Mouse (Mus musculus) kidney, postnatal 25 days (tissue): ENCODE measurements around the gene Bcl2l1.

Experiments used
- DNase-seq, 2 experiments: peaks; one replicate each; pipeline ENCODE4 v3.0.0; 2021; ENCODE audit warnings: mixed read lengths in 2 of 2

Gene Bcl2l1

GRCm38 (mm10) chr2:152831019-152831878 lies at the start of gene Bcl2l1:
Gene Bcl2l1, minus strand, starts transcription at chr2:152831728.
- DNase-seq = peak; percentile 97 to 99

GRCm38 (mm10) chr2:152880898-152881297 lies 49.4 kb upstream of the Bcl2l1 start:
- no peak for DNase-seq

- no peak for DNase-seq
Observed at GRCm38 (mm10) chr2:152878239-152878638, 46.7 kb upstream of the Bcl2l1 start.

- no peak for DNase-seq
Observed at GRCm38 (mm10) chr2:152863346-152863745, 31.8 kb upstream of the Bcl2l1 start.

GRCm38 (mm10) chr2:152862638-152863037 lies 31.1 kb upstream of the Bcl2l1 start:
- DNase-seq = no peak

- no peak for DNase-seq
Observed at GRCm38 (mm10) chr2:152861891-152862290, 30.4 kb upstream of the Bcl2l1 start.

GRCm38 (mm10) chr2:152859501-152859900 lies 28.0 kb upstream of the Bcl2l1 start:
- DNase-seq = no peak

- DNase-seq = no peak
Observed at GRCm38 (mm10) chr2:152848466-152848865, 16.9 kb upstream of the Bcl2l1 start.

- DNase-seq = peak; percentile 98 to 99
Observed at GRCm38 (mm10) chr2:152847815-152848302, 16.3 kb upstream of the Bcl2l1 start, which contains the start of gene Tpx2. Gene Tpx2, plus strand, starts transcription at chr2:152847964.

GRCm38 (mm10) chr2:152847057-152847814 lies 15.7 kb upstream of the Bcl2l1 start:
- DNase-seq = no peak

- DNase-seq = no peak
Observed at GRCm38 (mm10) chr2:152842741-152843140, 11.2 kb upstream of the Bcl2l1 start.

GRCm38 (mm10) chr2:152839256-152839655 lies 7.7 kb upstream of the Bcl2l1 start:
- DNase-seq = peak; percentile 43 to 79

- peak; percentile 95 to 98 for DNase-seq
Observed at GRCm38 (mm10) chr2:152830021-152830921, 1.3 kb downstream of the Bcl2l1 start.

- DNase-seq = peak; percentile 53 to 76
Observed at GRCm38 (mm10) chr2:152829367-152829881, 2.1 kb downstream of the Bcl2l1 start.

- DNase-seq = peak; percentile 73 to 90
Observed at GRCm38 (mm10) chr2:152828532-152828931, 3.0 kb downstream of the Bcl2l1 start.

- DNase-seq = peak; percentile 75 to 81
Observed at GRCm38 (mm10) chr2:152828011-152828370, 3.5 kb downstream of the Bcl2l1 start.

- no peak for DNase-seq
Observed at GRCm38 (mm10) chr2:152827321-152828010, 4.1 kb downstream of the Bcl2l1 start.

GRCm38 (mm10) chr2:152826481-152826880 lies 5.0 kb downstream of the Bcl2l1 start:
- DNase-seq = no peak

- no peak for DNase-seq
Observed at GRCm38 (mm10) chr2:152825713-152826112, 5.8 kb downstream of the Bcl2l1 start.

GRCm38 (mm10) chr2:152825168-152825697 lies 6.3 kb downstream of the Bcl2l1 start:
- DNase-seq = no peak

- no peak for DNase-seq
Observed at GRCm38 (mm10) chr2:152824438-152825167, 6.9 kb downstream of the Bcl2l1 start.
